Mouse (Mus musculus): ENCODE measurements around the gene G2e3. TPM values are rescaled to one million over a fixed set of nuclear protein-coding genes. Genes with fewer than 3 reads are reported as not detected.

The G2e3 gene
- 39.7 and 46.5 TPM in 2 replicates for polyA plus RNA-seq (2014; fragmentation: Nextera tagmentation; extraction: Ambion mirVana)

GRCm38 (mm10) chr12:51347988-51348697 is at the start of gene G2e3:
Gene G2e3 (plus strand): TSS chr12:51348061.
- under 1% methylated on average over 70 of the region's 70 CpGs for WGBS
- peak within 1 kb of the TSS; percentile 86 for H3K9ac ChIP-seq (ENCODE audit: low read length)
- peak within 1 kb of the TSS; percentile 87 for H3K27ac ChIP-seq (replicated peaks; ENCODE audit: low read depth, low read length)
- peak within 1 kb of the TSS; percentile 72 for H3K4me3 ChIP-seq (ENCODE audit: low read depth, low read length)
- DNase-seq (ENCODE audit: low spot score) (peak; percentile 96), ATAC-seq (ENCODE audit: insufficient number of reproducible peaks, low FRiP score, low TSS enrichment, low read depth) (peak; percentile 97)
- H3K4me2 ChIP-seq (ENCODE audit: low read depth, severe bottlenecking): peak within 1 kb of the TSS; percentile 57
- no peaks in the 10 kb centered on the region for H3K9me3 ChIP-seq (ENCODE audit: control insufficient read depth, low read length)
- H3K36me3 ChIP-seq (ENCODE audit: control insufficient read depth, insufficient read depth, low read length): peaks cover 6% of the 10 kb centered on the region; the same call in 1 of the 2 replicates
- no peaks in the 10 kb centered on the region for H3K27me3 ChIP-seq (ENCODE audit: control insufficient read depth, insufficient read depth, low read length)
- H3K4me1 ChIP-seq (ENCODE audit: control insufficient read depth, insufficient read depth, low read length): no peaks in the 10 kb centered on the region

- ATAC-seq (ENCODE audit: insufficient number of reproducible peaks, low FRiP score, low TSS enrichment, low read depth) (no peak), DNase-seq (ENCODE audit: low spot score) (no peak)
- Histone ChIP-seq H3K36me3 (ENCODE audit: control insufficient read depth, insufficient read depth, low read length) (no peaks in the 10 kb centered on the region), H3K9ac (ENCODE audit: low read length) (no peak overlapping the region), H3K27ac (replicated peaks; ENCODE audit: low read depth, low read length) (no peak overlapping the region), H3K4me3 (ENCODE audit: low read depth, low read length) (no peak overlapping the region), H3K9me3 (ENCODE audit: control insufficient read depth, low read length) (no peaks in the 10 kb centered on the region), H3K4me1 (ENCODE audit: control insufficient read depth, insufficient read depth, low read length) (no peaks in the 10 kb centered on the region), H3K27me3 (ENCODE audit: control insufficient read depth, insufficient read depth, low read length) (no peaks in the 10 kb centered on the region), H3K4me2 (ENCODE audit: low read depth, severe bottlenecking) (no peak overlapping the region)
- 92% methylated on average over 3 of the region's 3 CpGs for WGBS
Observed at GRCm38 (mm10) chr12:51323604-51324003, 24.3 kb upstream of the G2e3 start.

GRCm38 (mm10) chr12:51326819-51327218 is 21.0 kb upstream of the G2e3 start:
- H3K9me3 ChIP-seq (ENCODE audit: control insufficient read depth, low read length): no peaks in the 10 kb centered on the region
- ATAC-seq (ENCODE audit: insufficient number of reproducible peaks, low FRiP score, low TSS enrichment, low read depth) (no peak), DNase-seq (ENCODE audit: low spot score) (no peak)
- no peak overlapping the region for H3K9ac ChIP-seq (ENCODE audit: low read length)
- H3K36me3 ChIP-seq (ENCODE audit: control insufficient read depth, insufficient read depth, low read length): no peaks in the 10 kb centered on the region
- H3K27me3 ChIP-seq (ENCODE audit: control insufficient read depth, insufficient read depth, low read length): no peaks in the 10 kb centered on the region
- no peak overlapping the region for H3K4me3 ChIP-seq (ENCODE audit: low read depth, low read length)
- no peak overlapping the region for H3K4me2 ChIP-seq (ENCODE audit: low read depth, severe bottlenecking)
- WGBS: 94% methylated on average over 3 of the region's 3 CpGs
- no peak overlapping the region for H3K27ac ChIP-seq (replicated peaks; ENCODE audit: low read depth, low read length)
- H3K4me1 ChIP-seq (ENCODE audit: control insufficient read depth, insufficient read depth, low read length): no peaks in the 10 kb centered on the region

GRCm38 (mm10) chr12:51337014-51337413 is 10.8 kb upstream of the G2e3 start:
- no peaks in the 10 kb centered on the region for H3K9me3 ChIP-seq (ENCODE audit: control insufficient read depth, low read length)
- no peak overlapping the region for H3K4me3 ChIP-seq (ENCODE audit: low read depth, low read length)
- WGBS: 82% methylated on average over 1 of the region's 1 CpGs
- H3K4me2 ChIP-seq (ENCODE audit: low read depth, severe bottlenecking): no peak overlapping the region
- no peak overlapping the region for H3K27ac ChIP-seq (replicated peaks; ENCODE audit: low read depth, low read length)
- H3K4me1 ChIP-seq (ENCODE audit: control insufficient read depth, insufficient read depth, low read length): no peaks in the 10 kb centered on the region
- no peak overlapping the region for H3K9ac ChIP-seq (ENCODE audit: low read length)
- ATAC-seq (ENCODE audit: insufficient number of reproducible peaks, low FRiP score, low TSS enrichment, low read depth) (no peak), DNase-seq (ENCODE audit: low spot score) (no peak)
- H3K27me3 ChIP-seq (ENCODE audit: control insufficient read depth, insufficient read depth, low read length): no peaks in the 10 kb centered on the region
- H3K36me3 ChIP-seq (ENCODE audit: control insufficient read depth, insufficient read depth, low read length): no peaks in the 10 kb centered on the region

GRCm38 (mm10) chr12:51346121-51346520 is 1.7 kb upstream of the G2e3 start:
- no peak overlapping the region for H3K4me3 ChIP-seq (ENCODE audit: low read depth, low read length)
- DNase-seq (ENCODE audit: low spot score) (no peak), ATAC-seq (ENCODE audit: insufficient number of reproducible peaks, low FRiP score, low TSS enrichment, low read depth) (no peak)
- no peak overlapping the region for H3K27ac ChIP-seq (replicated peaks; ENCODE audit: low read depth, low read length)
- 40% methylated on average over 4 of the region's 4 CpGs for WGBS
- H3K36me3 ChIP-seq (ENCODE audit: control insufficient read depth, insufficient read depth, low read length): no peaks in the 10 kb centered on the region; the same call in 1 of the 2 replicates
- H3K4me1 ChIP-seq (ENCODE audit: control insufficient read depth, insufficient read depth, low read length): no peaks in the 10 kb centered on the region
- no peaks in the 10 kb centered on the region for H3K9me3 ChIP-seq (ENCODE audit: control insufficient read depth, low read length)
- no peak overlapping the region for H3K4me2 ChIP-seq (ENCODE audit: low read depth, severe bottlenecking)
- H3K27me3 ChIP-seq (ENCODE audit: control insufficient read depth, insufficient read depth, low read length): no peaks in the 10 kb centered on the region
- no peak overlapping the region for H3K9ac ChIP-seq (ENCODE audit: low read length)

GRCm38 (mm10) chr12:51348698-51348998 is 787 bp downstream of the G2e3 start:
- ATAC-seq (ENCODE audit: insufficient number of reproducible peaks, low FRiP score, low TSS enrichment, low read depth): peak; percentile 28; the same call in 1 of the 2 replicates

GRCm38 (mm10) chr12:51355296-51355695 is 7.4 kb downstream of the G2e3 start:
- H3K36me3 ChIP-seq (ENCODE audit: control insufficient read depth, insufficient read depth, low read length): peaks cover 26% of the 10 kb centered on the region
- no peaks in the 10 kb centered on the region for H3K9me3 ChIP-seq (ENCODE audit: control insufficient read depth, low read length)
- H3K4me2 ChIP-seq (ENCODE audit: low read depth, severe bottlenecking): no peak overlapping the region
- WGBS: 91% methylated on average over 8 of the region's 8 CpGs
- H3K27ac ChIP-seq (replicated peaks; ENCODE audit: low read depth, low read length): no peak overlapping the region
- H3K27me3 ChIP-seq (ENCODE audit: control insufficient read depth, insufficient read depth, low read length): no peaks in the 10 kb centered on the region
- no peak overlapping the region for H3K4me3 ChIP-seq (ENCODE audit: low read depth, low read length)
- ATAC-seq (ENCODE audit: insufficient number of reproducible peaks, low FRiP score, low TSS enrichment, low read depth) (no peak), DNase-seq (ENCODE audit: low spot score) (no peak)
- H3K4me1 ChIP-seq (ENCODE audit: control insufficient read depth, insufficient read depth, low read length): no peaks in the 10 kb centered on the region
- no peak overlapping the region for H3K9ac ChIP-seq (ENCODE audit: low read length)

More at GRCm38 (mm10) chr12:51348698-51348998, 787 bp downstream of the G2e3 start:
- Histone ChIP-seq H3K36me3 (ENCODE audit: control insufficient read depth, insufficient read depth, low read length) (peaks cover 6% of the 10 kb centered on the region; the same call in 1 of the 2 replicates), H3K9ac (ENCODE audit: low read length) (peak overlapping the region; percentile 86), H3K27ac (replicated peaks; ENCODE audit: low read depth, low read length) (peak overlapping the region; percentile 87), H3K27me3 (ENCODE audit: control insufficient read depth, insufficient read depth, low read length) (no peaks in the 10 kb centered on the region), H3K4me3 (ENCODE audit: low read depth, low read length) (peak overlapping the region; percentile 72), H3K4me1 (ENCODE audit: control insufficient read depth, insufficient read depth, low read length) (no peaks in the 10 kb centered on the region), H3K4me2 (ENCODE audit: low read depth, severe bottlenecking) (peak overlapping the region; percentile 57), H3K9me3 (ENCODE audit: control insufficient read depth, low read length) (no peaks in the 10 kb centered on the region)
- DNase-seq (ENCODE audit: low spot score): no peak
- under 1% methylated on average over 10 of the region's 10 CpGs for WGBS

- H3K9ac ChIP-seq (ENCODE audit: low read length): no peak overlapping the region
- no peak overlapping the region for H3K4me2 ChIP-seq (ENCODE audit: low read depth, severe bottlenecking)
- no peak overlapping the region for H3K27ac ChIP-seq (replicated peaks; ENCODE audit: low read depth, low read length)
- DNase-seq (ENCODE audit: low spot score) (no peak), ATAC-seq (ENCODE audit: insufficient number of reproducible peaks, low FRiP score, low TSS enrichment, low read depth) (no peak)
- no peaks in the 10 kb centered on the region for H3K27me3 ChIP-seq (ENCODE audit: control insufficient read depth, insufficient read depth, low read length)
- no peak overlapping the region for H3K4me3 ChIP-seq (ENCODE audit: low read depth, low read length)
- peaks cover 18% of the 10 kb centered on the region for H3K36me3 ChIP-seq (ENCODE audit: control insufficient read depth, insufficient read depth, low read length)
- no peaks in the 10 kb centered on the region for H3K4me1 ChIP-seq (ENCODE audit: control insufficient read depth, insufficient read depth, low read length)
- H3K9me3 ChIP-seq (ENCODE audit: control insufficient read depth, low read length): no peaks in the 10 kb centered on the region
Observed at GRCm38 (mm10) chr12:51361294-51361693, 13.4 kb downstream of the G2e3 start.

- no peak overlapping the region for H3K9ac ChIP-seq (ENCODE audit: low read length)
- peaks cover 17% of the 10 kb centered on the region for H3K36me3 ChIP-seq (ENCODE audit: control insufficient read depth, insufficient read depth, low read length)
- no peaks in the 10 kb centered on the region for H3K4me1 ChIP-seq (ENCODE audit: control insufficient read depth, insufficient read depth, low read length)
- no peak overlapping the region for H3K4me2 ChIP-seq (ENCODE audit: low read depth, severe bottlenecking)
- no peaks in the 10 kb centered on the region for H3K9me3 ChIP-seq (ENCODE audit: control insufficient read depth, low read length)
- no peak for ATAC-seq (ENCODE audit: insufficient number of reproducible peaks, low FRiP score, low TSS enrichment, low read depth)
- no peaks in the 10 kb centered on the region for H3K27me3 ChIP-seq (ENCODE audit: control insufficient read depth, insufficient read depth, low read length)
- no peak for DNase-seq (ENCODE audit: low spot score)
- WGBS: 97% methylated on average over 1 of the region's 1 CpGs
- no peak overlapping the region for H3K27ac ChIP-seq (replicated peaks; ENCODE audit: low read depth, low read length)
- H3K4me3 ChIP-seq (ENCODE audit: low read depth, low read length): no peak overlapping the region
Observed at GRCm38 (mm10) chr12:51362898-51363297, 15.0 kb downstream of the G2e3 start.
